Mouse (Mus musculus): ENCODE measurements around the gene Cstf1. TPM values are rescaled to one million over a fixed set of nuclear protein-coding genes. Genes with fewer than 3 reads are reported as not detected.
A peak's percentile ranks its signal among the peaks of the same experiment; 100 is the strongest.

Cstf1 gene
- polyA plus RNA-seq, 1 experiment from 2014 or later, result 56.0 TPM

DNA sequence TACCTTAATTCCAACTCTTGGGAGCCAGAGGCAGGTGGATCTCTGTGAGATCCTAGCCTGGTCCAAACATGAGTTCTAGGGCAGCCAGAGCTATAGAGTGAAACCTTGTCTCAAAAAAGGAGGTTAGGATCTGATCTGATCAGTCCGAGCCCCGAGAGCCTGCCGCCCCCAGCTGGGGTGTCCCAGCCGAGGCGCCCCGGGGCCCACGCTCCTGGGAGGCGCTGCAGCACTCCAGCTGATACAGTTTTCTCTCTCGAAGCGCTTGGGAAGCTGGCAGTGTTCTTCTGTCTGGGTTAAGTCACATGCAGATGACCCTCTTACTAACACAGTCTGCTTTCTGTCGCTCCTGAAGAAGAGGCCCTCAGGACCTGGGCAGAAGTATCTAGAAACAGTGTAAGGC lies 10.9 kb downstream of the Cstf1 start:
- 95% methylated on average over 11 of the region's 11 CpGs for WGBS
- H3K9me3 ChIP-seq, result no peaks in the 10 kb centered on the region
- no peaks in the 10 kb centered on the region for H3K4me1 ChIP-seq
- no peak for DNase-seq (ENCODE audit: extremely low spot score, low spot score)
- no peaks in the 10 kb centered on the region for H3K27me3 ChIP-seq (ENCODE audit: poor library complexity, severe bottlenecking)
- no peak overlapping the region for H3K27ac ChIP-seq
- no peak overlapping the region for H3K4me3 ChIP-seq
- H3K36me3 ChIP-seq (replicated peaks), result peaks cover 75% of the 10 kb centered on the region

DNA sequence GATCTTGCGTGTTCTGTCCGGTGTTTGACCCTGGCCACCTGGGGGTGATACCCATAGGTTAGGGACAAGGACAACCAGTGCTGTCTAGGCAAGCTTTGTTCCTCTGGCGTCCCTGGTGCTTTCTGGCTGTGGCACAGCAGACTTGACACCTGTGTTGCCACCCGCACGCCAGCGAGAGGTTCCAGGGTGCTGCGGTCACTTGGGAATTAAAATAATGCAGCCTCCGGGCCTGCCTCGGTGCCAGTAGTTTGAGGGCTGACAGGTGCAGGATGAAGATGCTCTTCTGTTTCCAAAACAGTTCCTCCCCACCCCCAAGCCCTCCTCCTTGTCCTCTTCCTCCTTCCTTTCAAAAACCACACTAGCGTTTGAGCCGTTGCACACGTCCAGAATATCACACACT lies 11.4 kb downstream of the Cstf1 start:
- no peak overlapping the region for H3K27ac ChIP-seq
- H3K9me3 ChIP-seq, result no peaks in the 10 kb centered on the region
- H3K36me3 ChIP-seq (replicated peaks), result peaks cover 69% of the 10 kb centered on the region
- DNase-seq (ENCODE audit: extremely low spot score, low spot score), result no peak
- H3K4me3 ChIP-seq, result no peak overlapping the region
- 95% methylated on average over 12 of the region's 12 CpGs for WGBS
- H3K27me3 ChIP-seq (ENCODE audit: poor library complexity, severe bottlenecking), result no peaks in the 10 kb centered on the region
- no peaks in the 10 kb centered on the region for H3K4me1 ChIP-seq

DNA sequence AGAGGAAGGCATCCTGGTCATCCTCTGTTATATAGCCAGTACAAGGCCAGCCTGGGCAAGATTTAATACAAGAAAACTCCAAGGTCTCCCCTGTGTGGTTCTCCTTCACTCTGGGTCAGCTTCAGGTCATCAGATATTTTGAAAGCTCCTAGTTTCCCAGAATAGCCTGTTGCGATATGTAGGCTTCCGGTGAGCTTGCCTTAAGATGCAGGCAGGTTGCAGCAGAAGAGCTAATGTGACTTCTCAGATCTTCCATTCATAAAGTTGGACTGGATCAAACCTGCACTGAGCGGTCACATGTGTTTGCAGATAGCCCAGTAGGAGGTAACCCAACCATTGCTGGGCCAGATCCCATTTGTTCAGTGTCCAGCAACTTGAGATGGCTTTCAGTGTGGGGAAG lies 14.2 kb downstream of the Cstf1 start:
- no peak overlapping the region for H3K27ac ChIP-seq
- H3K27me3 ChIP-seq (ENCODE audit: poor library complexity, severe bottlenecking), result no peaks in the 10 kb centered on the region
- WGBS, result 94% methylated on average over 3 of the region's 3 CpGs
- no peak overlapping the region for H3K4me3 ChIP-seq
- H3K4me1 ChIP-seq, result no peaks in the 10 kb centered on the region
- H3K36me3 ChIP-seq (replicated peaks), result peaks cover 41% of the 10 kb centered on the region
- DNase-seq (ENCODE audit: extremely low spot score, low spot score), result no peak
- no peaks in the 10 kb centered on the region for H3K9me3 ChIP-seq

GRCm38 (mm10) chr2:172390341-172390740 lies 19.9 kb downstream of the Cstf1 start:
- Histone ChIP-seq H3K4me1 (0 out of 2 replicates have a peak, but pooled peaks cover 3% of the 10 kb centered on the region), H3K27me3 (ENCODE audit: poor library complexity, severe bottlenecking) (no peaks in the 10 kb centered on the region), H3K9me3 (no peaks in the 10 kb centered on the region), H3K27ac (no peak overlapping the region), H3K36me3 (replicated peaks) (no peaks in the 10 kb centered on the region), H3K4me3 (no peak overlapping the region)
- no peak for DNase-seq (ENCODE audit: extremely low spot score, low spot score)
- WGBS, result 51% methylated on average over 6 of the region's 6 CpGs

DNA sequence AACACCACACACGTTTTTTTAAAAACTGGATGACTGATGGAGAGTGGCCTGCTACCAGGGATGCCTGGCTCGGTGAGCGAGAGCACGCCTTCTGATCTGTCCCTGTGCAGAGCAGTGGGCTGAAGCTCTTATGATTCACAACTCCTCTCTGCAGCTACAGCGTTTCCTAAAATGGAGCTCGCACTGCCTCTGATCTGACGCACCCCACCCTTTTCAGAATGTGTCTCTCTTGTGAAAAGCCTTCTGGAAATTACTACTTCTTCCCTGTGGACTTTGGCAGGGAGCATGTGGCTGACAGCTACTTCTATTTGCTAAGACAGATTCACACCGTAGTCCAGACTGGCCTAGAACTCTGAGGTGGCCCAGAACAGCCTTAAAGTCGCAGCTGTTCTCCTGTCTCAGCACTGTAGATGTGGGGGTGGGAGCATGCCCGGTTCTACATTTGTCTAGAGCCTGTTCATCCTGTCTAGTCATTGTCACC lies 21.6 kb downstream of the Cstf1 start:
- no peak for DNase-seq (ENCODE audit: extremely low spot score, low spot score)
- WGBS, result 80% methylated on average over 10 of the region's 10 CpGs
- Histone ChIP-seq H3K4me3 (no peak overlapping the region), H3K27ac (no peak overlapping the region), H3K27me3 (ENCODE audit: poor library complexity, severe bottlenecking) (no peaks in the 10 kb centered on the region), H3K36me3 (replicated peaks) (no peaks in the 10 kb centered on the region), H3K9me3 (no peaks in the 10 kb centered on the region), H3K4me1 (peaks cover 11% of the 10 kb centered on the region)

GRCm38 (mm10) chr2:172393391-172394051 lies 23.0 kb downstream of the Cstf1 start, which contains the start of gene Cass4:
Gene Cass4, plus strand, starts transcription at chr2:172393794.
- 47% methylated on average over 13 of the region's 13 CpGs for WGBS

DNA sequence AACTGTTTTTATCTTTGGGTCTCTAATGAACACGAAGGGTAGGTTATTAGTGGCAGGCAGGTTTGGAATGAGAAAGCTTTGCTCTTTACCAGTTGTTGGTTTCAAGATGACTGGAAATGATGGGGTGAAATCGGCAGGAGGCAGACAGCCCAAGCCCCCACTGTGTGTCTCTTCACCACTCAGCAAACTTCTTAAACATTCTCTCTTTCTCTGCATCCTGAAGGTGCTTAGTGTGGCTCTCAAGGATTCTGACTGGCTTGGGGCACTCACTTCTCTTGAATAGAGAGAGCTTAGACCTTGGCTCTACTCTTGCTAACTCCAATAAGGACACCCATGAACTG lies 23.5 kb downstream of the Cstf1 start:
- Histone ChIP-seq H3K27me3 (ENCODE audit: poor library complexity, severe bottlenecking) (no peaks in the 10 kb centered on the region), H3K4me3 (no peak overlapping the region), H3K36me3 (replicated peaks) (no peaks in the 10 kb centered on the region), H3K27ac (no peak overlapping the region), H3K4me1 (peaks cover 11% of the 10 kb centered on the region), H3K9me3 (no peaks in the 10 kb centered on the region)
- DNase-seq (ENCODE audit: extremely low spot score, low spot score), result no peak
- 80% methylated on average over 2 of the region's 2 CpGs for WGBS

More at GRCm38 (mm10) chr2:172393391-172394051, 23.0 kb downstream of the Cstf1 start, which contains the start of gene Cass4:
- Histone ChIP-seq H3K4me3 (no peak within 1 kb of the TSS), H3K9me3 (no peaks in the 10 kb centered on the region), H3K36me3 (replicated peaks) (no peaks in the 10 kb centered on the region), H3K27ac (no peak within 1 kb of the TSS), H3K4me1 (peaks cover 11% of the 10 kb centered on the region), H3K27me3 (ENCODE audit: poor library complexity, severe bottlenecking) (no peaks in the 10 kb centered on the region)
- DNase-seq (ENCODE audit: extremely low spot score, low spot score), result no peak

GRCm38 (mm10) chr2:172394671-172395070 lies 24.2 kb downstream of the Cstf1 start:
- H3K4me3 ChIP-seq, result no peak overlapping the region
- 86% methylated on average over 4 of the region's 4 CpGs for WGBS
- peaks cover 18% of the 10 kb centered on the region for H3K4me1 ChIP-seq
- H3K9me3 ChIP-seq, result no peaks in the 10 kb centered on the region
- H3K36me3 ChIP-seq (replicated peaks), result no peaks in the 10 kb centered on the region
- no peak for DNase-seq (ENCODE audit: extremely low spot score, low spot score)
- H3K27me3 ChIP-seq (ENCODE audit: poor library complexity, severe bottlenecking), result no peaks in the 10 kb centered on the region
- H3K27ac ChIP-seq, result no peak overlapping the region

DNA sequence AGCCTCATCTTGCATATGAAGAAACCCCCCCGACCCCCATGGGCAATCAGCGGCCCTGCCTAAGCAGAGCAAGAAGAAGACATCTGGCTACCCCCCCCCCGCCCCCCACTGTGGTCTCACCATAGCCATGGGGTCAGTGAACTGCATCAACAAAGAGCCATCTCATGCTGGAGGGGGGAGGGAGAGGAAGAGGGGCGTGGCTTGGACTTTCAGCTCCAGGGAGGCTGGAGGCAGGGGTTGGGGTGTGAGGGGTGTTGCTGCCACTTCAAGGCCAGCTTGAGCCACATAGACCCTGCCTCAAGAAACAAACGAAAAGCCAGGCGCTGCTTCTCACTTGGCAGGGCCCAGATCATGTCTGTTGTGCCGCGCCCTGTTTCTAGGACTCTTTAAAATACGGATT lies 25.5 kb downstream of the Cstf1 start:
- no peaks in the 10 kb centered on the region for H3K36me3 ChIP-seq (replicated peaks)
- H3K27me3 ChIP-seq (ENCODE audit: poor library complexity, severe bottlenecking), result no peaks in the 10 kb centered on the region
- H3K4me3 ChIP-seq, result no peak overlapping the region
- WGBS, result 43% methylated on average over 9 of the region's 9 CpGs
- DNase-seq (ENCODE audit: extremely low spot score, low spot score), result no peak
- 0 out of 2 replicates have a peak overlapping the region, but pooled peaks have one; percentile 7 for H3K27ac ChIP-seq
- peaks cover 23% of the 10 kb centered on the region for H3K4me1 ChIP-seq
- H3K9me3 ChIP-seq, result no peaks in the 10 kb centered on the region

DNA sequence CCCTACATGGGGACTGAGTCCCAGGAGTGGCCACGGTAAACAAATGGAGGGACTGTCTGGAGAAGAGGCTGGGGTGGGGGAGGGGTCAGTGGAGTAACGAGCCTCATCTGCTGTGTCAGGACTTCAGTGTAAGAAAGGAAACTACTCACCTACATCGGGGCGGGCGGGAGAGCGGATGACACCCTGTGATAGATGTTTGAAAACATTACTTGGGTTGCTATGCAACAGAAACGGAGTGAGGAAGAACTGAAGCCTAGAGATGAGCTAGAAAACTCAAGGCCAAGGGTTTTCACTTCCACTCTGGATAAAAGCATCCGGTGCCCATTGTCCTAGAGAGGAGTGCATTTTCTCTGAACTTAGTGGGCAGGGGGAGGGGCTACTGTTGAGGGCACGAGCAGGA lies 29.4 kb downstream of the Cstf1 start:
- Histone ChIP-seq H3K36me3 (replicated peaks) (no peaks in the 10 kb centered on the region), H3K27me3 (ENCODE audit: poor library complexity, severe bottlenecking) (no peaks in the 10 kb centered on the region), H3K27ac (peak overlapping the region; percentile 25; the same call in 1 of the 2 replicates), H3K4me3 (no peak overlapping the region), H3K4me1 (peaks cover 23% of the 10 kb centered on the region), H3K9me3 (no peaks in the 10 kb centered on the region)
- 61% methylated on average over 9 of the region's 9 CpGs for WGBS
- no peak for DNase-seq (ENCODE audit: extremely low spot score, low spot score)

- no peak for DNase-seq (ENCODE audit: extremely low spot score, low spot score)
- 78% methylated on average over 13 of the region's 13 CpGs for WGBS
Measured at GRCm38 (mm10) chr2:172401116-172401825, 30.8 kb downstream of the Cstf1 start.

GRCm38 (mm10) chr2:172404239-172404638 lies 33.8 kb downstream of the Cstf1 start:
- DNase-seq (ENCODE audit: extremely low spot score, low spot score), result no peak
- Histone ChIP-seq H3K4me3 (no peak overlapping the region), H3K27ac (no peak overlapping the region), H3K27me3 (ENCODE audit: poor library complexity, severe bottlenecking) (no peaks in the 10 kb centered on the region), H3K36me3 (replicated peaks) (no peaks in the 10 kb centered on the region), H3K9me3 (no peaks in the 10 kb centered on the region), H3K4me1 (peaks cover 12% of the 10 kb centered on the region)
- WGBS, result 66% methylated on average over 7 of the region's 7 CpGs

More at GRCm38 (mm10) chr2:172401116-172401825, 30.8 kb downstream of the Cstf1 start:
- Histone ChIP-seq H3K36me3 (replicated peaks) (no peaks in the 10 kb centered on the region), H3K4me1 (peaks cover 15% of the 10 kb centered on the region), H3K9me3 (no peaks in the 10 kb centered on the region), H3K27ac (no peak overlapping the region), H3K27me3 (ENCODE audit: poor library complexity, severe bottlenecking) (no peaks in the 10 kb centered on the region), H3K4me3 (no peak overlapping the region)

GRCm38 (mm10) chr2:172405011-172405410 lies 34.5 kb downstream of the Cstf1 start:
- Histone ChIP-seq H3K4me1 (peaks cover 4% of the 10 kb centered on the region), H3K4me3 (no peak overlapping the region), H3K9me3 (no peaks in the 10 kb centered on the region), H3K27ac (no peak overlapping the region), H3K36me3 (replicated peaks) (no peaks in the 10 kb centered on the region), H3K27me3 (ENCODE audit: poor library complexity, severe bottlenecking) (no peaks in the 10 kb centered on the region)
- DNase-seq (ENCODE audit: extremely low spot score, low spot score), result no peak
- 76% methylated on average over 3 of the region's 3 CpGs for WGBS
